Mouse (Mus musculus) gastrocnemius, adult 8-10 months (tissue): ENCODE data around the gene Cyp2c23. TPM values are rescaled to one million over a fixed set of nuclear protein-coding genes. Genes with fewer than 3 reads are reported as not detected.

Experiments used
- DNase-seq, 2 experiments: peaks; one replicate each; pipeline ENCODE4 v3.0.0; 2022; ENCODE audit warnings: low spot score in 2 of 2
- total RNA-seq, 4 experiments: library from RNA; stranded (reverse); gene quantifications; 2 replicates each; pipeline ENCODE4 v1.2.4; 2022

Cyp2c23 gene
- total RNA-seq, 4 experiments from 2014 or later: 0.20 to 0.35 TPM; not detected in 2

- no peak for DNase-seq
Observed at GRCm38 (mm10) chr19:44024921-44025585, 4.0 kb downstream of the Cyp2c23 start.

- no peak for DNase-seq
Observed at GRCm38 (mm10) chr19:44023066-44023465, 5.9 kb downstream of the Cyp2c23 start.

- DNase-seq: peak; percentile 46 to 55
Observed at GRCm38 (mm10) chr19:44021502-44021901, 7.5 kb downstream of the Cyp2c23 start.

GRCm38 (mm10) chr19:44019739-44020138 is 9.3 kb downstream of the Cyp2c23 start:
- DNase-seq: no peak

- no peak for DNase-seq
Observed at GRCm38 (mm10) chr19:44013862-44014261, 15.1 kb downstream of the Cyp2c23 start.

- DNase-seq: no peak
Observed at GRCm38 (mm10) chr19:44008784-44009183, 20.2 kb downstream of the Cyp2c23 start.

- no peak for DNase-seq
Observed at GRCm38 (mm10) chr19:44007186-44007585, 21.8 kb downstream of the Cyp2c23 start.

GRCm38 (mm10) chr19:44005025-44005424 is 24.0 kb downstream of the Cyp2c23 start:
- no peak for DNase-seq

GRCm38 (mm10) chr19:44004261-44004660 is 24.7 kb downstream of the Cyp2c23 start:
- no peak for DNase-seq

- DNase-seq: no peak
Observed at GRCm38 (mm10) chr19:44000720-44001119, 28.3 kb downstream of the Cyp2c23 start.

- DNase-seq: no peak
Observed at GRCm38 (mm10) chr19:44000061-44000460, 28.9 kb downstream of the Cyp2c23 start.

GRCm38 (mm10) chr19:43998802-43999527 is 30.0 kb downstream of the Cyp2c23 start:
- no peak for DNase-seq

GRCm38 (mm10) chr19:43998101-43998500 is 30.9 kb downstream of the Cyp2c23 start:
- no peak for DNase-seq

GRCm38 (mm10) chr19:43995427-43995826 is 33.6 kb downstream of the Cyp2c23 start:
- DNase-seq: no peak

GRCm38 (mm10) chr19:43992464-43992863 is 36.5 kb downstream of the Cyp2c23 start:
- DNase-seq: no peak

- no peak for DNase-seq
Observed at GRCm38 (mm10) chr19:43990362-43990761, 38.6 kb downstream of the Cyp2c23 start.

- DNase-seq: no peak
Observed at GRCm38 (mm10) chr19:43986069-43986794, 42.8 kb downstream of the Cyp2c23 start, which contains the start of gene Cpn1. Gene Cpn1 (minus strand): TSS chr19:43986556.

GRCm38 (mm10) chr19:43981992-43982391 is 47.0 kb downstream of the Cyp2c23 start:
- no peak for DNase-seq

- DNase-seq: no peak
Observed at GRCm38 (mm10) chr19:43980711-43981110, 48.3 kb downstream of the Cyp2c23 start.

- DNase-seq: no peak
Observed at GRCm38 (mm10) chr19:43977799-43978198, 51.2 kb downstream of the Cyp2c23 start.

- DNase-seq: no peak
Observed at GRCm38 (mm10) chr19:43976661-43977060, 52.3 kb downstream of the Cyp2c23 start.

GRCm38 (mm10) chr19:43974221-43974620 is 54.8 kb downstream of the Cyp2c23 start:
- no peak for DNase-seq
